Mouse (Mus musculus) frontal cortex, postnatal 25 days (tissue): ENCODE measurements around the gene Rps27.

Experiments used
- DNase-seq, 2 experiments: peaks; one replicate each; pipeline ENCODE4 v3.0.0; 2022; ENCODE audit warnings: low spot score in 2 of 2

Rps27 gene

GRCm38 (mm10) chr3:90231507-90232333, 18.3 kb upstream of the Rps27 start, which contains the start of gene Jtb:
Gene Jtb (plus strand): TSS chr3:90231597.
- DNase-seq, result peak; percentile 87 to 95

- no peak for DNase-seq
Measured at GRCm38 (mm10) chr3:90231075-90231474, 17.6 kb upstream of the Rps27 start.

- DNase-seq, result no peak
Measured at GRCm38 (mm10) chr3:90224331-90224730, 10.9 kb upstream of the Rps27 start.

GRCm38 (mm10) chr3:90222941-90223340, 9.5 kb upstream of the Rps27 start:
- no peak for DNase-seq

- no peak for DNase-seq
Measured at GRCm38 (mm10) chr3:90222455-90222854, 9.0 kb upstream of the Rps27 start.

GRCm38 (mm10) chr3:90221123-90221522, 7.7 kb upstream of the Rps27 start:
- no peak for DNase-seq

GRCm38 (mm10) chr3:90220531-90220951, 7.1 kb upstream of the Rps27 start:
- peak in 1 of 2 experiments; percentile 12 for DNase-seq

GRCm38 (mm10) chr3:90220088-90220487, 6.6 kb upstream of the Rps27 start:
- DNase-seq, result peak in 1 of 2 experiments; percentile 16

GRCm38 (mm10) chr3:90215825-90216380, 2.5 kb upstream of the Rps27 start:
- no peak for DNase-seq

GRCm38 (mm10) chr3:90213956-90214684, 669 bp upstream of the Rps27 start:
- DNase-seq, result no peak

- DNase-seq, result no peak
Measured at GRCm38 (mm10) chr3:90212723-90213122, 728 bp downstream of the Rps27 start.

GRCm38 (mm10) chr3:90211475-90212398, 1.7 kb downstream of the Rps27 start:
- no peak for DNase-seq

GRCm38 (mm10) chr3:90209908-90210566, 3.4 kb downstream of the Rps27 start:
- DNase-seq, result no peak

GRCm38 (mm10) chr3:90208662-90209061, 4.8 kb downstream of the Rps27 start:
- no peak for DNase-seq

GRCm38 (mm10) chr3:90204582-90204981, 8.9 kb downstream of the Rps27 start:
- DNase-seq, result no peak

- DNase-seq, result no peak
Measured at GRCm38 (mm10) chr3:90203619-90204018, 9.8 kb downstream of the Rps27 start.

- no peak for DNase-seq
Measured at GRCm38 (mm10) chr3:90202884-90203283, 10.6 kb downstream of the Rps27 start.

- no peak for DNase-seq
Measured at GRCm38 (mm10) chr3:90197548-90197947, 15.9 kb downstream of the Rps27 start.

- DNase-seq, result no peak
Measured at GRCm38 (mm10) chr3:90195644-90196043, 17.8 kb downstream of the Rps27 start.

- no peak for DNase-seq
Measured at GRCm38 (mm10) chr3:90194759-90195158, 18.7 kb downstream of the Rps27 start.
